Mouse (Mus musculus) liver, adult 2 months (tissue): ENCODE measurements around the gene Erich6.

Experiments used
- CTCF ChIP-seq: fragments of 200-500 bp; IDR thresholded peaks from 2 replicates; pipeline ENCODE4 v1.5.1; 2011; ENCODE audit warnings: low read depth, low read length, control low read depth
- POLR2A ChIP-seq: fragments of 200-500 bp; IDR thresholded peaks from 2 replicates; pipeline ENCODE4 v1.6.1; 2011; ENCODE audit warnings: low read length, control low read depth; ENCODE audit not compliant: insufficient read depth; ENCODE audit errors: extremely low read depth

- no peak for TF ChIP-seq CTCF
- TF ChIP-seq POLR2A: no peak
These were observed 44.8 kb upstream of the Erich6 start for GRCm38 (mm10) chr3:58681831-58682230.
